Mouse (Mus musculus) hindlimb bud, embryonic 11.5 days (tissue): ENCODE measurements around the gene AB124611.
"Not testable (repeated sequence)": the region's sequence is repeated elsewhere in the genome, so short reads cannot be mapped to it uniquely, and the experiment has no call there.

Experiments
- DNase-seq: peaks from one replicate; pipeline ENCODE4 v3.0.0-alpha.2; 2012; ENCODE audit warnings: low read depth, low spot score; ENCODE audit errors: extremely low spot score

AB124611 gene

GRCm38 (mm10) chr9:21559151-21559550 is 33.2 kb downstream of the AB124611 start:
- DNase-seq: no peak

DNA sequence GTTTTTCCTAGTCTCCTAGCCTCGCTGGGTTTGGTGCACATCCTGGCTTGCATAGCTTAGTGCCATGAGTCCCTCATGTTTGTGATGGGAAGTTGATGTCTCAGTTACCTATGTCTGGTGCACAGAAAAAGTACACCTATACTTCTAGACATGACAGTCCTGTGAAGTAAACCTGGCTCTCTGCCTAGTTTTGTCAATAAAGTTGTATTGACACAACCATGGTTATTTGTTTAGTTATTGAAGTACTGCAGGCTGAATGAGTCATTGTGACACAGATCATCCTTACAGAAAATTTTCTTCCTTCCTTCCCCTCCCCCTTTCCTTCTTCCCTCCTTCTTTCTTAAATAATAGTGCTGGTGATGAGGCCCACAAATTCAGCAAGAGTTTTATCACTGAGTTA is 38.4 kb downstream of the AB124611 start:
- no peak for DNase-seq

DNA sequence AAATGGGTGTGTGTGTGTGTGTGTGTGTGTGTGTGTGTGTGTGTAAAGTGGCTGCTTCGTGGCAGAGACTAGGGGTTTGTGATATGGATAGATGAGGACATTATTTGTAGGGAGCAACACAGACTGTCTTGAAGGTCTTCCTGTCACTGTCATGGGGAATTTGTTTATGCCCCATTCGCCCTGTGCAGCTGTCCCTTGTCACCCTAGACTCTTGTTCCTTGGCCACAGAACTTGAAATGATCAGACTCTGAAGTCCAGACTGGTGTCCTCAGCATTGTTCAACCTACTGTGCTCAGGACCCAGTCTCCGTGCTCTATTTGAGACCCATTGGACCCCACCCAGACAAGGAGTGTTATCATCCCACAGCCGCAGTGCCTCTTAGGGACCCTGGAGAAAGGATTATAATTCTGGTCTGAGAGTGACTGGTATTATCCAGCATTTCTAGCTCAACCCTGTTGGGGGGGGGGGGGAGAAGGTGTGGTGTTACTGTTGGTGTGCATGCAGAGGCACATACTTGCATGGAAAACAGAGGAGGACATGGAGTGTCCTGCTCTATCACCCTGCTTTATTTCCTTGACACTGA is 39.1 kb downstream of the AB124611 start:
- DNase-seq: no peak

- no peak for DNase-seq
Measured at GRCm38 (mm10) chr9:21566538-21566937, 40.6 kb downstream of the AB124611 start.

- no peak for DNase-seq
Measured at GRCm38 (mm10) chr9:21567051-21567450, 41.1 kb downstream of the AB124611 start.

DNA sequence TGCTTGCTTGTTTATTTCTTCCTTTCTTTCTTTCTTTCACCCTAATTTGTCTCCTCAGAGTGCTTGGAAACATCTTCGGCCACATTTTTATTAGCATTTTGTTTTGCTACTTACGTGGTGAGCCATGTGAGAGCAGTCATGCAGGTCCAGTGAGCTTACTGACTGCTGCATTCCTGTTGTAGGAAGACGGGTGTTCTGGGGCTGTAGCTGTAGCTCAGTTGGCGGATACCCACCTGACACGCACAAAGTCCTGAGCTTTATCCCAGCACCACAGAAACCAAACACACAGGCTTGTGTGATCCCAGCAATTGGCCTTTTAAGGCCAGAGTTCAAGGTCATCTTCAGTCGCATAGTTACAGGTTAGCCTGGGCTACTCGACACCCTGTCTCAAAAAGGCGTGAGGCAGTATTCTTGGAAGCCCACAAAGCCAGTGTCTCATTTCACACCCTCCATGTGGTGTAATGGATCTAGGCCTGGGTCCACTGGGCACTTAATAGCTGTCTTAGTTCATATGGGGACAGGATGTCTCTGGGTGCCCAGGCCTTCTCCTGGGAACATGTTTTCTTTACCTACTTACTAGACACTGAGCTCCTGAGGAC is 42.8 kb downstream of the AB124611 start:
- DNase-seq: no peak

DNA sequence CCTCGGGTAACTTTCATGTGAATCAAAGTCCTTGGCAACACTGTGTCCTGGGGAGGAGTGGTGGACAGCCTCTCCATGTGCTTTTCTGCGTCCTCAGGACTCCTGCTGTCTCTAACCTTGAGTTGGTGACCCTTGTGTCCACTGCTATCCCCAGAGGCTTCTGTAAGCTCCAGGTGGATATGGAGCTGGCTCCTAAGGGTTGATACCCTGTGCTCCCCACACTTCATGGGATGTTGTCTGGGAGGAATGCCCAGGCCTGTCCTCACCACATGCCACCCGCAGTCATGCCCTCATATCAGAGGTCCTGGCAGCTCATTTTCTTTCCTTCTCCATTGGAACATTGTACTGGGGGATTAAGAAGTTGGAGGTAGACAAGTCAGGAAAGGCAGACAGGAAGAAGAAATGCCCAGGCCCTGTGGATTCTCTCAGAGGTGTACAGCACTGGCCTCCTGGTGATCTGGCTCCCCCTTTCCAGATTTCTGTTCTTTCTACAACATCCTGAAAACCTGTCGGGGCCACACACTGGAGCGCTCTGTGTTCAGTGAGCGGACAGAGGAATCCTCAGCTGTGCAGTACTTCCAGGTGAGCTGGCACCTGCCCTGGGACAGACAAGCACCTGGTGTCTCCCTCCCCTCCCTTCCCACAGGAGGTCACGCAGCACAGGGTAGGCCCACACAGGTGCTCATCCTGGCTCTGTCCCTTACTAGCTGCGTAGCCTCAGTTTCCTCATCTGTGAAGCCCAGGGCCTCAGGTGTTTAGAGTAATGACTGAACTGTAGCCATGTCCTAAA is 48.2 kb downstream of the AB124611 start:
- DNase-seq: no peak

DNA sequence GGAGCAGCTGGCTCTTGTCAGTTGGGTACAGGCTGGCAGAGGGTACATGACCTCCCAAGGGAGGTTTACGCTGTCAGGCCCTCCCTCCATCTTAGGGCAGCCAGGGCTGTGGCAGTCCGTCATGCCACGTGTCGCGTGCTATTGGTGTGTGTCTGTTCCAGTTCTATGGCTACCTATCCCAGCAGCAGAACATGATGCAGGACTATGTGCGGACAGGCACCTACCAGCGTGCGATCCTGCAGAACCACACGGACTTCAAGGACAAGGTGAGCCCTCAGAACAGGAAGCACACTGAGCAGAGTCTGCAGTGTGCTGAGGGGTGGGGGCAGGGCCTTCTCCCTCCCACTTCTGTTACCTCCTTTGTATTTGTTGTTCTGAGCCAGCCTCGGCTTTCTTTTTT is 49.3 kb downstream of the AB124611 start:
- DNase-seq: no peak

DNA sequence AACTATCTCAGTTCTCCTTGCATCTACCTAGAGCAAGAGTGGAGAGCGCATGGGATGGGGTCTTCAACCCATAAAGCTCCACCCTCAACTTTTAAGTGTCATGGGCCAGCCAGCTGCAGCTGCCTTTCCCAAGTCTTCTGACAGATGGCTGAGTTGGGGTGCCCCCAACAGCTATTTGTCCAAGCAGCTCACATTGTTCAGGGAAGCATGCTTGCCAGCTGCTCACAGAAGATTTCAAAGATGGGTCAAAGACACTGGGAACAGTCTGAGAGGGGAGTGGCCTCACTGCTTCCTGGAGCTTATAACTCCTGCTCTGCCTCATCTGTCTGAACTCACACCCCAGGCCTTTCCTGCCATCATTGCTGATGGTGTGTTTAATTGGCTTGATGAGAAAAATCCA is 50.3 kb downstream of the AB124611 start:
- no peak for DNase-seq

DNA sequence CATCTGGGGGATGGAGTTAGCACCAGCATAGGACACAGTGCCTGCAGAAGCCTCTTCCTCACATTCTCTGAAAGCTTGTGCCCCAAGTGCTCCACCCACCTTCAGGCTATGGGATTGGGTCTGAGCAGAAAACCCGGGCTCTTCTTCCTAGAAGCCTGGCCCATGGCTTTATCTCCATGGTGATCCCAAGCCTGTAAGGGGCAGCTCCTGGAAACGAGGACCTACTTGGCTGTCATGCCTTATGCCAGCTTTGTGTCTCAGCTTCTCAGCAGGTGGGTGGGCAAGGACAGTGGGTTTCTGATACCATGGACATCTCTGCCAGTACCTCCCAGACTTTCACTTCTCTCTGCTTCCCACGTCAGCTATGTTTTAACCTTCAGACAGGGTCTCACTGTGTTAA is 52.2 kb downstream of the AB124611 start:
- DNase-seq: no peak

GRCm38 (mm10) chr9:21585401-21585800 is 59.4 kb downstream of the AB124611 start:
- no peak for DNase-seq

DNA sequence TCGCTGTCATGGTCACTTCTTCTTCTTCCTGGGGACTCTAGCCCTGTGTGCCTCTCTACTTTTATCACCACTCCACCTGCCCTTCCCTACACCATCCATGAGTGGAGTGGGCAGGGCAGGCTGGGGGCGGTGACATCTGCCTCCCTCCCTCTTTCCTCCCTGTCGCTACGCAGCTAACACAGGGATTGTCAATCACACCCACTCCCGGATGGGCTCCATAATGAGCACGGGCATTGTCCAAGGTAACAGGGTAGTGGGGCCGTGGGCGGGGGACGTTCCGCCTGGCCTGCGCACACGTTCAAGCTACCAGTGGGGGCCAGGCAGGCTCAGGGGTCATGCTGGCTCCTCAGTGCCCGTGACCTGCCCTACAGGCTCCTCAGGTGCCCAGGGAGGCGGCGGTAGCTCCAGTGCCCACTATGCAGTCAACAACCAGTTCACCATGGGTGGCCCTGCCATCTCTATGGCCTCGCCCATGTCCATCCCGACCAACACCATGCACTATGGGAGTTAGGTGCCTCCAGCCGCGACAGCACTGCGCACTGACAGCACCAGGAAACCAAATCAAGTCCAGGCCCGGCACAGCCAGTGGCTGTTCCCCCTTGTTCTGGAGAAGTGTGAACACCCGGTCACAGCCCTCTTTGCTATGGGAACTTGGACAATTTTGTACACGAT is 61.8 kb downstream of the AB124611 start:
- no peak for DNase-seq

- no peak for DNase-seq
Measured at GRCm38 (mm10) chr9:21588350-21588749, 62.4 kb downstream of the AB124611 start.

DNA sequence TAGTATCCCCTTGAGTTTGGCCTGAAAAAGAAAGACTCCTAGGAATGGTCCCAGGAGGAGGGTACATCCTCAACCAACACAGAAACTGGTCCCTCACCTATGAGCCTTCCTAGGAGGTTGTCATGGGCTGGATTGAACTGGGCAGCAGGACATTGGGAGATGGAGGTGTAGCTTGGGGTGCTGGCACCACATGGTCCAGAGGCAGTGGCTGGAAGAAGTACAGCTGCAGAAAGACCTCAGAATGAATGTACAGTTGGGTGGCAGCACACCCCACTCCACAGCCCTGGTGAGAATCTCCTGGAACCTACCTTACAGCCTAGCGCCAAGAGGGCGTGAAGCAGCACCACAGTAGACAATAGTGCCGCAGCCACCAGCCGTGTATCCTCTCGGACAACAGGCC is 63.6 kb downstream of the AB124611 start:
- no peak for DNase-seq

DNA sequence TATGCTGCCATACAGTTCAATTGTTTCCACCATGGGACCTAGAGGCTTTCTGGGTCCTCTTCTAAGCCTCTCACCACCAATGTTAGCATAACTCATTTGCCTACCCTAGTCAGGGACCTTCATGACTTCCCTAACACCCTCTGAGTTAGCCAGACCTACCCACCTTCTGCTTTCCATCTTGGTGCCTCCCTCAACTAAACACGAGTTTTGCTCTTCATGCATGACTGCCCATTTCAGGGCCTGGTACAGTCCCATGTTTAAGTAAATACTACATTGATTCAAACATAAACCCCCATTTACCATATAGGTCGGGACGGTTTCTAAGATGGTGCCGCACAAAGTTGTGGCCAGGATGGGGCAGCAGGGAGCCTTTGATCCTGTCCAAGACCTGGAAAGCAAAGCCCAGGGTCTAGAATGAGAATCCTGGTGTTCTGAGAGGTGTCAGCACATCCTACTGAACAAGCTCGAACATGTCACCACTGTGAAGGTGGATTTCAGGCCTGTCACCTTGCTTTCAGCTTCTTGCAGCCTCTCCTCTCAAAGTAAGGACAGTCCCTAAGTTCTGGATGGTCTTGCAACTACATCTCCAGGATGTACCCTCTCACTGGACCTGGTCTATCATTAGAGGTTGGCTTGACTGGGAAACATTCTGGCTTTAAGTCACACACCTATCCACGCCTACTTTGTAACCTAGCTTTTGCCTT is 65.3 kb downstream of the AB124611 start:
- DNase-seq: no peak

GRCm38 (mm10) chr9:21591831-21592702 is 66.1 kb downstream of the AB124611 start:
- no peak for DNase-seq

GRCm38 (mm10) chr9:21592703-21593121 is 66.7 kb downstream of the AB124611 start, which contains the start of the genes Timm29 and Yipf2:
Gene Timm29, plus strand, starts transcription at chr9:21592722.
Gene Yipf2, minus strand, starts transcription at chr9:21592828.
- DNase-seq: peak; percentile 98

GRCm38 (mm10) chr9:21593122-21593721 is 67.2 kb downstream of the AB124611 start:
- no peak for DNase-seq

DNA sequence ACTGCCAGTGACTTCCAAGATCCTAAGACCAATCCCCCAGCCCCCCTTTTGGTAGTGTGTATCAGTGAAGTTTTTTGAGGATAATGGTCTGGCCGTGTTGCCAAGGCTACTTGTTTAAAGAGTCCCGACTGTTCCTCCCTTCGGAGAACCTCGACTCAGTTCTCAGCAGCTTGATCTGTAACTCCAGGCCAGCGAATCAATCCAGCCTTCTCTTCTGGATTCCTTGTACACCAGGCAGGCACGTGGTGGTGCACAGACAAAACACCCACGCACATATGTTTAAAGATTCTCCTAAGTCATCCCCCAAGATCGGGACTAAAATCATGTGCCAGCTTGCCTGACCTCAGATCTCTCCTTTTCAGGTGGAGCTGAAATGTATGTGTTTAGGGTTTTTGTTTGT is 68.4 kb downstream of the AB124611 start:
- not testable (repeated sequence) for DNase-seq

DNA sequence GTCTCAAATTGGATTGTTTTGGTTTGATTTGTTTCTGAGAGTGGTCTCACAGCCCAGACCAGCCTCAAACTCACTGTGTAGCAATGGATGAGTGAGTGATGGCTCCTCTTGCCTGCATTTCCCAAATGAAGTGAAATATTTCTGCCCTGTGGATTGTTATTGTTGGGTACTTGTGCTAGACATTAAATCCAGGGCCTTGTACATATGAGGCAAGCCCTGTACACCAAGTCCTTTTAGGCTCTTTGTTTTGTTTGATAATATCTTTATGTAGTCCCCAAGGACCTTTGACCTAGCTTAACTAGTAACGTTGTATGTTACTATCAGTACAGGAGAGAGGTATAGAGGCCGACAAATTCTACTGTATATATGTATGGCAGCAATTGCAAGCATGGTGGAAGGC is 68.9 kb downstream of the AB124611 start:
- DNase-seq: no peak
